Mouse (Mus musculus) midbrain, embryonic 16.5 days (tissue): Measurements from ENCODE around the gene Cyth2. TPM values are rescaled to one million over a fixed set of nuclear protein-coding genes. Genes with fewer than 3 reads are reported as not detected.

Experiments used
- ATAC-seq: fragments of 200-750 bp; cut with Nextera tagmentation; 2 replicates; pipeline ENCODE4 v1.8.0; 2017; ENCODE audit warnings: moderate TSS enrichment
- H3K27ac ChIP-seq: fragments of 300-500 bp; sonication (generic); 2 replicates; pipeline ENCODE4 v1.5.1; 2014; ENCODE audit warnings: mild to moderate bottlenecking, low read length, mixed read lengths
- H3K27me3 ChIP-seq: fragments of 300-500 bp; sonication (generic); 2 replicates; pipeline ENCODE4 v1.6.1; 2014; ENCODE audit warnings: low read depth, low read length, mixed read lengths; ENCODE audit not compliant: control insufficient read depth, insufficient read depth
- H3K36me3 ChIP-seq: fragments of 300-500 bp; sonication (generic); 2 replicates; pipeline ENCODE4 v1.6.1; 2014; ENCODE audit warnings: mild to moderate bottlenecking, low read length, moderate library complexity, mixed read lengths; ENCODE audit not compliant: control insufficient read depth, insufficient read depth
- H3K4me1 ChIP-seq: fragments of 300-500 bp; sonication (generic); 2 replicates; pipeline ENCODE4 v1.6.1; 2014; ENCODE audit warnings: mild to moderate bottlenecking, low read length, mixed read lengths; ENCODE audit not compliant: control insufficient read depth, insufficient read depth
- H3K4me2 ChIP-seq: fragments of 300-500 bp; sonication (generic); 2 replicates; pipeline ENCODE4 v1.6.1; 2014; ENCODE audit warnings: mild to moderate bottlenecking, low read length, mixed read lengths
- H3K4me3 ChIP-seq: fragments of 300-500 bp; sonication (generic); 2 replicates; pipeline ENCODE4 v1.5.1; 2014; ENCODE audit warnings: low read depth, mild to moderate bottlenecking, low read length, moderate library complexity, mixed read lengths
- H3K9ac ChIP-seq: fragments of 300-500 bp; sonication (generic); 2 replicates; pipeline ENCODE4 v1.6.1; 2014; ENCODE audit warnings: low read depth, low read length, mixed read lengths
- H3K9me3 ChIP-seq: fragments of 300-500 bp; sonication (generic); replicated peaks from 2 replicates; pipeline ENCODE4 v1.6.1; 2014; ENCODE audit warnings: mild to moderate bottlenecking, low read length, mixed read lengths; ENCODE audit not compliant: control insufficient read depth, poor library complexity, severe bottlenecking
- WGBS: fragments of 180-500 bp; shearing (Covaris S2); extraction: QIAGEN DNeasy Blood & Tissue Kit; methylation state at CpG from one replicate; pipeline ENCODE4 v1.1.7; 2014; 5-methylcytosine and 5-hydroxymethylcytosine counted together
- polyA plus RNA-seq: library from polyadenylated mRNA; unstranded; fragments of >200 nt; fragmentation: Nextera tagmentation; extraction: Ambion mirVana; gene quantifications from 2 replicates; pipeline ENCODE4 v1.2.1, GENCODE M21; 2015

The Cyth2 gene
- polyA plus RNA-seq, result 275 and 307 TPM in 2 replicates

DNA sequence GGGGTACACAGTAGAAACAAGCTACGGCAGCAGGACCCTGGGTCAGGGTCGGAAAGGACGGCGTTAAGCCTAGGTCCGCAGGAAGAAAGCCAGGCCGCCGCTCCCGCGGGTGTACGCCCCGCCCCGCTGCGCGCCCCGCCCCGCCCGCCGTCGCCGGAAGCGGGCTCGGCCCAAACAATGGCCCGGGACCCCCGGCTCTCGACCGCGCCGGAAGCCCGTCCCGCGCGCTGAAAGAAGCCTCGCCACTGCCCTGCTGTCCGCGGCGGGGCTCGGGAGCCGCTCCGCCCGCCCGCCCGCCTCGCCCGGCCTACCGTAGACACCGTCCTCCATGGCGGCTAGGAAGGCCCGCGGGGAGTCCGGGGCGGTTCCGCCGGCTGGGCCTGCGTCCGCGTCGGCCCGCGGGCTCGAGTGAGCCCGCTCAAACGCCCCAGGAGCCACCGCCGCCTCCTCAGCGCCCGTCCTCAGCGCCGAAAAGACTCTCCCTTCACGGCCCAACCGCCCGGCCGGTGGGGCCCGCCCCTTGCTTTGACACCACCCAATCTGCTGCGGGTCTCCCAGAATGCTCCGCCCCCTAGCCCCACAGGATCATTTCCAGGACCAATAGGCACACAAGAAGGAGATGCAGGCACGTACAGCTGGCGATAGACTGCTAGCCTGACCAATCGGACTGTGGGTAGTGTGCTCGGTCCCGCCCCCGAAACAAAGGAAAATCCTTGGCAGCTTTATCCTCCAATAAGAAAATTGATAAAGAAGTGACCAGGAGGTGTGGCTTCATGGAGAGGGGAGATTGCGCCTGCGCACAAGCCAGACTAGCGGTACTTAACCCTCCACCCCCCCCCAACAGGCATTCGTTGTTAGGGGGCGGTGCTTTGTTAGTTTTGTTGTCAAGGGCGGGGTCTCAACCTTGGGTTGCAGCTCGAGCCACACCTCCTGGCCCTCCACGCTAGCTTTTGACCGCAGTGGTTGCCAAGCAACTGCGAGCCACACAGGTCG, at the start of gene Cyth2:
TSS of gene Cyth2 (minus strand) at position 795 of the 993 bp plus-strand sequence.
- under 1% methylated on average over 70 of the region's 92 CpGs for whole genome bisulfite sequencing
- Histone ChIP-seq H3K27ac (peak within 1 kb of the TSS; percentile 100), H3K27me3 (no peaks in the 10 kb centered on the region), H3K4me1 (peaks cover 28% of the 10 kb centered on the region), H3K9me3 (no peaks in the 10 kb centered on the region), H3K4me2 (peak within 1 kb of the TSS; percentile 91), H3K4me3 (peak within 1 kb of the TSS; percentile 94), H3K36me3 (peaks cover 29% of the 10 kb centered on the region), H3K9ac (peak within 1 kb of the TSS; percentile 100)
- peak; percentile 99 for ATAC-seq

GRCm38 (mm10) chr7:45862804-45863203, 48.4 kb upstream of the Cyth2 start:
- WGBS, result 91% methylated on average over 7 of the region's 7 CpGs
- H3K9ac ChIP-seq, result no peak overlapping the region

GRCm38 (mm10) chr7:45859008-45859407, 44.6 kb upstream of the Cyth2 start:
- WGBS, result 59% methylated on average over 4 of the region's 4 CpGs

More at GRCm38 (mm10) chr7:45862804-45863203, 48.4 kb upstream of the Cyth2 start:
- H3K4me3 ChIP-seq, result no peak overlapping the region
- no peak overlapping the region for H3K4me2 ChIP-seq
- ATAC-seq, result no peak
- H3K36me3 ChIP-seq, result no peaks in the 10 kb centered on the region
- peaks cover 8% of the 10 kb centered on the region for H3K4me1 ChIP-seq
- H3K27ac ChIP-seq, result no peak overlapping the region
- H3K27me3 ChIP-seq, result no peaks in the 10 kb centered on the region
- H3K9me3 ChIP-seq, result no peaks in the 10 kb centered on the region

DNA sequence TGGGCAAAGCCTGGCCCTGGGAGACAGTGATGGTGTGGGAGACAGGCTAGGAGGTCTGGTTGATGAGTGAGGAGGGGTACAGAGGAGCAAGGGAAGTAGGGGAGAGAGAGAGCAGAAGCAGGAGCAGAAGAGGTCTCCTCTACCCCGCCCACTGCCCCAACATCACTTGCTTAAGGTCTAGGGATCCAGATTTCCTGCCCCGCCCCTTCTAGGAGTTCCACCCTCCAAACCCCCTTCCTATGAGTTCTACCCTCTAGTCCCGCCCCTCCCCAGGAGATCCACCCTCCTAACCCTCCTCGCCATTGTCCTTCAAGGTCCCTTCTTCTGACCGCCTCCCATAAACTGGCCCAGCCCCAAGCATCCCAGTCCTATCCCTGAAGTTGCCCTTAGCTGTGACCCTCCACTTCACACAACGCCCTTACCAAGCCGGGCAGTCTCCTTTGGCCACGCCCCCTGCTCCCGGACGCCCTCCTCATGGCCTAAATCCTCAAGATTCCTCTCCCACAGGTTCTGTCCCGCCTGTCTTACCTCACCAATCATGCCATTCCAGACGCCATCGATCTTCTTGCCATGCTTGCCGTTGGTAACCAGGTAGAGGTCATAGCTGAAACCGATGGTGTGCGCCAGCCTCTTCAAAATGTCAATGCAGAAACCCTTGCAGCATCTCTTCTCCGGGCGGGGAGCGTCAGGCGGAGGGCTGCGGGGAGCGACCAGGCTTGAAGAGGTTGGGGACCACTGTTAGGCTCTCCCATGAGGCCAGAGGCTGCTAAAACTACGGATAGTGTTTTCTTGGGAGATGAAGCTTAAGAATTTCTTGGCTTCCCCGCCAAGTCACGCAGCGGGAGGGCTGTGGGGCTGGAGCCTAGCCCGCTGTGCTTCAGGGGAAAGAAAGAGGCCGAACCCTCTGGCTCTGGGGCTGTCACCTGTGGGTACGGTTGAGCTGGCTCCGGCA, 42.8 kb upstream of the Cyth2 start:
- Histone ChIP-seq H3K9me3 (no peaks in the 10 kb centered on the region), H3K4me1 (peaks cover 6% of the 10 kb centered on the region; the same call in 1 of the 2 replicates), H3K4me3 (peak overlapping the region; percentile 29), H3K27ac (no peak overlapping the region), H3K27me3 (peaks cover 5% of the 10 kb centered on the region), H3K36me3 (no peaks in the 10 kb centered on the region), H3K4me2 (peak overlapping the region; percentile 46), H3K9ac (peak overlapping the region; percentile 51)
- no peak for ATAC-seq
- 4% methylated on average over 30 of the region's 30 CpGs for WGBS

More at GRCm38 (mm10) chr7:45859008-45859407, 44.6 kb upstream of the Cyth2 start:
- Histone ChIP-seq H3K36me3 (no peaks in the 10 kb centered on the region), H3K4me1 (peaks cover 6% of the 10 kb centered on the region; the same call in 1 of the 2 replicates), H3K27ac (no peak overlapping the region), H3K9me3 (no peaks in the 10 kb centered on the region), H3K4me3 (no peak overlapping the region), H3K4me2 (no peak overlapping the region), H3K27me3 (peaks cover 5% of the 10 kb centered on the region), H3K9ac (no peak overlapping the region)
- no peak for ATAC-seq

DNA sequence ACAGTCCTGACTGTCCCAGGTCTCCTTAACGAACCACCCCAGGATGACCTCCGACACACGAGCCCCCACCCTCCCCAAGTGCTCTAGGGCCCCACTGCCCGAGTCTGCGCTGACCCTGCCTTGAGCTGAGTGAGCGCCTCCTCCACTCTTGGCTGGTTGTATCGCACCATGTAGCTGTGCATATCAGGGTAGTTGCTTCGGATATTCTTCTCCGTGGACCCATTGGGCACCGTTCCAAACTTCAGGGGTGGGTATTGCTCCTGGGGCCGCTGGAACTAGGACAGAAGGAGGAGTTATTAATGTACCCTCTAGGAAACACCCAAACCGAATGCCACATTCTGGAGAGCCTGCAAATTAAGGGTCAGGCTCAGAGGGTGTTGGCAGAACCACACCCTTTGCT, 38.7 kb upstream of the Cyth2 start:
- H3K9ac ChIP-seq, result no peak overlapping the region
- H3K27ac ChIP-seq, result no peak overlapping the region
- 84% methylated on average over 12 of the region's 12 CpGs for WGBS
- no peak for ATAC-seq
- H3K4me1 ChIP-seq, result 0 out of 2 replicates have a peak, but pooled peaks cover 3% of the 10 kb centered on the region
- H3K36me3 ChIP-seq, result no peaks in the 10 kb centered on the region
- no peak overlapping the region for H3K4me2 ChIP-seq
- no peaks in the 10 kb centered on the region for H3K9me3 ChIP-seq
- peaks cover 5% of the 10 kb centered on the region for H3K27me3 ChIP-seq
- no peak overlapping the region for H3K4me3 ChIP-seq

DNA sequence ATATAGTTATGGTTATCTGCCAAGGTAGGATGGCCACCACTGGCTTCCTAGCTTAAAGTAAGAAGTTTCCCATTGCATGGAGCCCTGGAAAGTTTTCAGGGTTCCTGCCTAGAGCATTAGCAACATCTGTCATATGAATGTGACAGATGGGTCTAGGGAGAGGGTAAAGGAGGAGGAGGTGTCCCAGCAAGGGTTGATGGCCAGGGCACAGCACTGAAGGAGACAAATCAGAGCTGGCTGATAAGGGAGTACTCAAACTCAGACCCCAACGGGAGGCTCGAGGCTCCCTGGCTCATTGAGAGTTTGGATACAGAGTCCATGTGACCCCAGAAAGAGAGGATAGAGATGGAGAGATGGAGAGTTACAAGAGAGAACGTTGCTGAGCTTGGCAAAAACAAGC, 36.3 kb upstream of the Cyth2 start:
- no peaks in the 10 kb centered on the region for H3K4me1 ChIP-seq
- H3K4me2 ChIP-seq, result no peak overlapping the region
- H3K4me3 ChIP-seq, result no peak overlapping the region
- no peak overlapping the region for H3K9ac ChIP-seq
- H3K27ac ChIP-seq, result no peak overlapping the region
- 84% methylated on average over 3 of the region's 3 CpGs for WGBS
- ATAC-seq, result no peak
- H3K27me3 ChIP-seq, result no peaks in the 10 kb centered on the region
- H3K9me3 ChIP-seq, result no peaks in the 10 kb centered on the region
- H3K36me3 ChIP-seq, result no peaks in the 10 kb centered on the region

- Histone ChIP-seq H3K27me3 (no peaks in the 10 kb centered on the region), H3K4me2 (no peak overlapping the region), H3K9me3 (no peaks in the 10 kb centered on the region), H3K9ac (0 out of 2 replicates have a peak overlapping the region, but pooled peaks have one; percentile 31), H3K36me3 (0 out of 2 replicates have a peak, but pooled peaks cover 3% of the 10 kb centered on the region), H3K4me1 (no peaks in the 10 kb centered on the region), H3K27ac (no peak overlapping the region), H3K4me3 (no peak overlapping the region)
- WGBS, result 11% methylated on average over 6 of the region's 6 CpGs
- ATAC-seq, result no peak
Observed at GRCm38 (mm10) chr7:45848447-45849027, 34.2 kb upstream of the Cyth2 start.

DNA sequence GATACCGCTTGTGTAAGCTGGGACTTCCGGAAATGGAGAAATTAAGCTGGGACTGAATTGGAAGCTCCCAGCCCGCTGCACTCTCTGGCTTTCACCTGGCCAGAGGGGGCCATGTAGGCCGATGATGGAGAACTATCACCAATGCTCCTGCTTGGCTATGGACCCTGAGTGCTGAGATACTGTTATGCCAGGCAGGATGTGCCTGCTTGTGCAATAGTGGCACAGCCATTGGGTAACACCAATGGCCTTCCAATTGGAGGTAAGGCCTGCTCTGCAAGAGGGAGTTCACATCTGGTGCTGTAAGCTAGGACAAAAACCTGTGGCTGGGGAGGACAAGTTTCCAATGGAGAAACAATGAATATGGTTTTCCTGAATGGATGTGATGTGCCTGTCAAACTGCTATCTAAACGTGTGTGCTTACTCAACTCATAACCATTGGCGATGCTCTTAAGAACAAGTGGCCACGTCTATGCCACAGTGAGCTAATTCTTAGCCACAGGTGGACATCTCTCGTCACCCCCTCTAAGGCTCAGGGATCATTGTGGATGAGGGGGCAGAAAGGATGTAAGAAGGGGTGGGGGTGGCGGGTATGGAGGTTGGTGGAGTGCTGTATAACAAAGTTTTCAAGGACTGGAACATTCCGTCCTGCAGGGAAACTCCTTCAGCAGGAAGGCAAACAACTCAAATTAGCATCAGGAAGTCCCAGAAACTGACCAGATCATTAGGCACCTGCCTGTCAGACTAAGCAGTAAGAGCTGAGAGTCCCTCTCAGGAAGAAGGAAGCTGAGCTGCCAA, 28.8 kb upstream of the Cyth2 start:
- no peak for ATAC-seq
- Histone ChIP-seq H3K9ac (no peak overlapping the region), H3K4me2 (no peak overlapping the region), H3K4me1 (no peaks in the 10 kb centered on the region), H3K36me3 (peaks cover 7% of the 10 kb centered on the region; the same call in 1 of the 2 replicates), H3K27me3 (peaks cover 4% of the 10 kb centered on the region; the same call in 1 of the 2 replicates), H3K27ac (no peak overlapping the region), H3K9me3 (no peaks in the 10 kb centered on the region), H3K4me3 (no peak overlapping the region)
- 84% methylated on average over 10 of the region's 10 CpGs for WGBS
